9 mouse cellular contexts compared by ENCODE assay signal in genomic region chr5:30622841-30623185, GRCm38 (mm10). TPM values are rescaled to one million over a fixed set of nuclear protein-coding genes. Genes with fewer than 3 reads are reported as not detected.
DNase-seq lines count a peak whose midpoint lies in the region; ATAC-seq and TF ChIP-seq lines count a peak whose summit lies in the region.
"Had no signal": no experiment of that assay in that cellular context is flagged by ENCODE, and none has a peak within 500 bp of the region (broad histone marks: within the 10 kb centered on the region; RNA-seq: fewer than 3 reads in every experiment).

No protein-coding gene starts in this region.

- WGBS in heart, embryonic 14.5 days = 27% methylated on average over 9 of the region's 10 CpGs
- 6% methylated on average over 10 of the region's 10 CpGs for WGBS in forebrain, postnatal 0 days
- WGBS in liver, embryonic 16.5 days (ENCODE audit: insufficient replicate concordance) = 6% methylated on average over 10 of the region's 10 CpGs

- H3K27me3 ChIP-seq in heart, embryonic 14.5 days (ENCODE audit: control insufficient read depth, insufficient read depth, low read length) = peaks cover 15% of the 10 kb centered on the region
- peaks cover 79% of the 10 kb centered on the region for H3K27me3 ChIP-seq in E14TG2a.4 (ENCODE audit: insufficient read depth, low read length)
- H3K27me3 ChIP-seq in forebrain, postnatal 0 days (ENCODE audit: insufficient read depth, low read length) = peaks cover 16% of the 10 kb centered on the region
- peaks cover 28% of the 10 kb centered on the region for H3K27me3 ChIP-seq in liver, embryonic 16.5 days (ENCODE audit: control insufficient read depth, insufficient read depth, low read depth, low read length)

- no peak for TF ChIP-seq CTCF in E14TG2a.4 (conservative IDR thresholded peaks at IDR 0.05; ENCODE audit: low read length)
- TF ChIP-seq CTCF in forebrain, postnatal 0 days (IDR thresholded peaks at IDR 0.05; ENCODE audit: low read depth) = no peak; the same call in 1 of the 2 replicates

- H3K9ac ChIP-seq in heart, embryonic 14.5 days (ENCODE audit: low read length) = peak overlapping the region; percentile 64
- peak overlapping the region; percentile 45 for H3K9ac ChIP-seq in forebrain, postnatal 0 days
- no peak overlapping the region for H3K9ac ChIP-seq in liver, embryonic 16.5 days (ENCODE audit: low read depth, low read length)

- H3K36me3 ChIP-seq in heart, embryonic 14.5 days (ENCODE audit: control insufficient read depth, insufficient read depth, low read length) = no peaks in the 10 kb centered on the region
- no peaks in the 10 kb centered on the region for H3K36me3 ChIP-seq in E14TG2a.4 (ENCODE audit: insufficient read depth, low read length)
- H3K36me3 ChIP-seq in forebrain, postnatal 0 days (ENCODE audit: insufficient read depth) = no peaks in the 10 kb centered on the region
- no peaks in the 10 kb centered on the region for H3K36me3 ChIP-seq in liver, embryonic 16.5 days (ENCODE audit: control insufficient read depth, insufficient read depth)

- H3K4me2 ChIP-seq in heart, embryonic 14.5 days (ENCODE audit: low read length) = peak overlapping the region; percentile 66
- H3K4me2 ChIP-seq in forebrain, postnatal 0 days (ENCODE audit: low read depth) = peak overlapping the region; percentile 57
- H3K4me2 ChIP-seq in liver, embryonic 16.5 days (ENCODE audit: low read depth, low read length) = peak overlapping the region; percentile 42

- DNase-seq in heart, adult 9 months (ENCODE audit: low spot score in 2 of 2) = no peak
- peak; percentile 17 for DNase-seq in forebrain, postnatal 0 days
- DNase-seq in right cerebral cortex, postnatal 10 days (ENCODE audit: low spot score in 2 of 2) = no peak
- no peak for DNase-seq in gastrocnemius, postnatal 36 days
- DNase-seq in gastrocnemius, postnatal 4 days (ENCODE audit: low spot score in 2 of 2) = no peak
- DNase-seq: right cerebral cortex, postnatal 25 days had no signal

- no peak overlapping the region for H3K27ac ChIP-seq in heart, embryonic 14.5 days (replicated peaks in 1 of 2; ENCODE audit: control insufficient read depth in 1 of 2, insufficient read depth in 1 of 2, low read depth in 2 of 2, low read length in 2 of 2)
- no peak overlapping the region for H3K27ac ChIP-seq in forebrain, postnatal 0 days (ENCODE audit: low read depth, low read length)
- no peak overlapping the region for H3K27ac ChIP-seq in liver, embryonic 16.5 days (ENCODE audit: low read length)

- H3K9me3 ChIP-seq in heart, embryonic 14.5 days (ENCODE audit: control insufficient read depth, low read length) = no peaks in the 10 kb centered on the region
- H3K9me3 ChIP-seq in E14TG2a.4 (ENCODE audit: low read length) = no peaks in the 10 kb centered on the region
- H3K9me3 ChIP-seq in forebrain, postnatal 0 days (ENCODE audit: low read length) = no peaks in the 10 kb centered on the region
- H3K9me3 ChIP-seq in liver, embryonic 16.5 days (replicated peaks; ENCODE audit: control insufficient read depth, low read length) = no peaks in the 10 kb centered on the region

- ATAC-seq in heart, embryonic 14.5 days (ENCODE audit: insufficient number of reproducible peaks, insufficient read depth, low FRiP score, low read depth) = no peak
- ATAC-seq in forebrain, postnatal 0 days = peak; percentile 21
- ATAC-seq in liver, embryonic 16.5 days (ENCODE audit: low read depth) = no peak

- peaks cover 24 to 39% of the 10 kb centered on the region in 2 experiments for H3K4me1 ChIP-seq in heart, embryonic 14.5 days (ENCODE audit: control insufficient read depth in 2 of 2, insufficient read depth in 2 of 2, low read length in 2 of 2)
- peaks cover 35% of the 10 kb centered on the region for H3K4me1 ChIP-seq in E14TG2a.4 (replicated peaks; ENCODE audit: low read depth, low read length)
- H3K4me1 ChIP-seq in forebrain, postnatal 0 days (ENCODE audit: insufficient read depth) = peaks cover 9% of the 10 kb centered on the region; the same call in 1 of the 2 replicates
- peaks cover 7% of the 10 kb centered on the region for H3K4me1 ChIP-seq in liver, embryonic 16.5 days (ENCODE audit: control insufficient read depth, low read depth, low read length)

- H3K4me3 ChIP-seq in heart, embryonic 14.5 days (ENCODE audit: control insufficient read depth in 1 of 2, insufficient read depth in 1 of 2, low read depth in 1 of 2, low read length in 2 of 2) = peak overlapping the region; percentile 6 to 30; a peak in 3 of 4 replicates
- H3K4me3 ChIP-seq in E14TG2a.4 (replicated peaks; ENCODE audit: low read length) = peak overlapping the region; percentile 66
- peak overlapping the region; percentile 26 for H3K4me3 ChIP-seq in forebrain, postnatal 0 days (ENCODE audit: low read depth, low read length)
- peak overlapping the region; percentile 25; the same call in 1 of the 2 replicates for H3K4me3 ChIP-seq in liver, embryonic 16.5 days (ENCODE audit: low read depth, low read length)

- intact Hi-C loops in gastrocnemius, postnatal 36 days (cut with DNase I) = no loop called here

RNA-seq across cellular contexts. Expression of gene Slc35f6, which starts 24.9 kb away (rescaled TPM):
- 27.3 and 29.6 TPM in 2 replicates for polyA plus RNA-seq in heart, embryonic 14.5 days (2014; fragmentation: Nextera tagmentation; extraction: Ambion mirVana)
- 31.5 and 48.7 TPM in 2 replicates for total RNA-seq in forebrain, postnatal 0 days (2014; rRNA removed)
- polyA plus RNA-seq in forebrain, postnatal 0 days (2015; fragmentation: Nextera tagmentation; extraction: Ambion mirVana) = 19.2 and 24.3 TPM in 2 replicates
- polyA plus RNA-seq in liver, embryonic 16.5 days (2015; fragmentation: Nextera tagmentation; extraction: Ambion mirVana) = 10.5 and 12.6 TPM in 2 replicates
- 10 to 100 TPM; 11.3 to 12.6 TPM for total RNA-seq in gastrocnemius, postnatal 36 days (2021)
- total RNA-seq in gastrocnemius, postnatal 4 days (2021) = 10 to 100 TPM; 15.6 to 15.9 TPM

RNA-seq across cellular contexts. Expression of gene Kcnk3, which starts 34.8 kb away (rescaled TPM):
- 30.2 and 40.3 TPM in 2 replicates for polyA plus RNA-seq in heart, embryonic 14.5 days (2014; fragmentation: Nextera tagmentation; extraction: Ambion mirVana)
- total RNA-seq in forebrain, postnatal 0 days (2014; rRNA removed) = 10.8 and 13.1 TPM in 2 replicates
- polyA plus RNA-seq in forebrain, postnatal 0 days (2015; fragmentation: Nextera tagmentation; extraction: Ambion mirVana) = 6.4 and 7.0 TPM in 2 replicates
- 0.13 and 0.47 TPM in 2 replicates for polyA plus RNA-seq in liver, embryonic 16.5 days (2015; fragmentation: Nextera tagmentation; extraction: Ambion mirVana)
- under 1 TPM; 0.44 to 0.46 TPM for total RNA-seq in gastrocnemius, postnatal 36 days (2021)
- total RNA-seq in gastrocnemius, postnatal 4 days (2021) = 1 to 10 TPM; 2.1 to 3.3 TPM

RNA-seq across cellular contexts. Expression of gene Cenpa, which starts 43.8 kb away (rescaled TPM):
- polyA plus RNA-seq in heart, embryonic 14.5 days (2014; fragmentation: Nextera tagmentation; extraction: Ambion mirVana) = 268 and 290 TPM in 2 replicates
- 15.1 and 15.5 TPM in 2 replicates for total RNA-seq in forebrain, postnatal 0 days (2014; rRNA removed)
- polyA plus RNA-seq in forebrain, postnatal 0 days (2015; fragmentation: Nextera tagmentation; extraction: Ambion mirVana) = 42.4 and 45.5 TPM in 2 replicates
- polyA plus RNA-seq in liver, embryonic 16.5 days (2015; fragmentation: Nextera tagmentation; extraction: Ambion mirVana) = 160 and 163 TPM in 2 replicates
- total RNA-seq in gastrocnemius, postnatal 36 days (2021) = 1 to 10 TPM; 3.2 to 3.8 TPM
- total RNA-seq in gastrocnemius, postnatal 4 days (2021) = 10 to 100 TPM; 28.7 to 39.2 TPM
